Mouse (Mus musculus): ENCODE results near the gene Dennd1b.

DNA sequence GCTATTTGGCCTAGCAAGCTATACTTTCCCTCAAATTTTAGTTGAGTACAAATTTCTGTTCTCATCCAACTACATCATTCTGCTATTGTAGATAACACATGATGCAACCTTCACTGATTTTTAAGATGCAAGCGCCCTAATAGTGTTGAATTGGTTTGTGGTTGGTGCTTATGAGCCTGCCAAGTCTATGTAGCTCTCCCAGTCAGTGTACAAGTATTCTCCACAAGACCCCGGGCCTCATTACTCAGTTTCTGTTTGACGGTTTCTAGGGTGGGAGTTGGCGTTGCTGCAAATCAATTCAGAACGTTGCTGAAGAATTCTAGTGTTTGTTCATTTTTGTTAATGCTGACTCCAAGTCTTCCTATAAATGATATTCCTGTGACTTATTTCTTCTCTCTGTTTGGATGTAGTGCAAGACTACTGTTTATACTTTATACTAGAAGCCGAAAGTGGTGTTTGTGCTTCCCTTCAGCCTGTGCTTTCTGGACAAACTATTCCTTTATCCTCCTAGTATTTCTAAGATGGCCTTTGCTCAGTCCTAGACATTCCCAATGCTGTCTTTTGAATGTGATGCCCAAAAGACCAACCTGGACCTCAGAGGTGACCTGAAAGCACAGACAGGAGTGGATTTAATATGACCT is 261.2 kb downstream of the Dennd1b start:
- TF ChIP-seq EP300 (IDR thresholded peaks at IDR 0.05; ENCODE audit: low read depth) (no peak), CTCF (IDR thresholded peaks at IDR 0.05; ENCODE audit: low read depth) (no peak)

All from liver, embryonic 14.5 days (tissue).